Mouse (Mus musculus): Measurements from ENCODE around the gene Clybl. TPM values are rescaled to one million over a fixed set of nuclear protein-coding genes. Genes with fewer than 3 reads are reported as not detected.

The Clybl gene
- polyA plus RNA-seq, 1 experiment = 29.0 TPM

DNA sequence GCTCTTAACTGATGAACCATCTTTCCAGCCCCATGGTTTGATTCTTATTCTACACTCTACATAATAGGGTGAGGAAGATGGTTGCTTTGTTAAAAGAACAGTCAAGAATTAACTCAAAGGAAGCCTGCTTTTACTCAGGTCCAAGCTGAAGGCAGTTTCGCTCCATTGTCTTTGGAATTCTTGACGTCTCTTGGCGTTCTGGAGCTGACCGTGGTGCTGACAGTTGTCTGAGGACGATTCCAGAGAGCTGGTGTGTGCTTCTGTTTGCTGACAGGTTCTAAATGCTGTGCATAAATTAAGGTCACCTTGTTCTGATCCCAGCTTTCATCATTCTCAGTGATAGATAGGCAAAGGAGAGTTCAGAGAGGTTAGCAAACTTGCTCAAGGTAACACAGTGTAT lies 140.6 kb downstream of the Clybl start:
- no peaks in the 10 kb centered on the region for H3K4me1 ChIP-seq (ENCODE audit: control insufficient read depth, insufficient read depth, low read length)
- H3K27ac ChIP-seq (ENCODE audit: insufficient read depth, low read length) = no peak overlapping the region
- no peak overlapping the region for H3K4me3 ChIP-seq (ENCODE audit: insufficient read depth, low read length)
- TF ChIP-seq CTCF (IDR thresholded peaks at IDR 0.05; ENCODE audit: extremely low read depth, insufficient read depth, low read length) = no peak
- no peak for TF ChIP-seq POLR2A (IDR thresholded peaks at IDR 0.05; ENCODE audit: extremely low read depth, insufficient read depth, low read length)

DNA sequence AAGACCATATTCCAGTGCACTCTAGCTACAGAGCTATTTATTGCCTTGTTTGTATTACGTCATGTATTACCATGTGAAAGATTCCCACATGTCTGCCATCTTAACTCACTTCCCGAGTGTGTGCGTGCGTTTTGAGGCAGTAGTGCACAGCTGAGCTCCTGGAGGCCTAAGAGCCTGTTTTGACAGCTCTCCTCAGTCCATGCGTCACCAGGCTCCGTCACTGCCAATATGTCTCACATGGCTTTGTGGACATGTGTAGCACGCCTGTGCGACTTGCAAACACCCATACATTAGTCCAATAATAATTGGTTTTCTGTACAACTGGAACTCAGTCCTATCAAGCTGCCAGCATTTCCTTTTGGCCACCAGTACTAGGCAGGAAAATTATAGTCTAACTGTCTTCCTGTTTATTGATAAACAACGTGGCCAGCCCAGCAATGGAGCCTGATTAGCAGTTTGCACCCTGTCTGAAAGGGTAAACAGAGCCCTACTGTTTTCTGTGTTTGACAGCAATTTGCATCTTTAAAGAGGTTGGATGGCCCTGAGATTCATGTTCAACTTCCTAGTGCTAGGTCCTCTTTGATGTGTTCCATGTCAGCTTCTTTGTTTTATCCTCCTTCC lies 142.4 kb downstream of the Clybl start:
- Histone ChIP-seq H3K4me3 (ENCODE audit: insufficient read depth, low read length) (no peak overlapping the region), H3K4me1 (ENCODE audit: control insufficient read depth, insufficient read depth, low read length) (no peaks in the 10 kb centered on the region), H3K27ac (ENCODE audit: insufficient read depth, low read length) (no peak overlapping the region)
- TF ChIP-seq POLR2A (IDR thresholded peaks at IDR 0.05; ENCODE audit: extremely low read depth, insufficient read depth, low read length) (no peak), CTCF (IDR thresholded peaks at IDR 0.05; ENCODE audit: extremely low read depth, insufficient read depth, low read length) (no peak)

DNA sequence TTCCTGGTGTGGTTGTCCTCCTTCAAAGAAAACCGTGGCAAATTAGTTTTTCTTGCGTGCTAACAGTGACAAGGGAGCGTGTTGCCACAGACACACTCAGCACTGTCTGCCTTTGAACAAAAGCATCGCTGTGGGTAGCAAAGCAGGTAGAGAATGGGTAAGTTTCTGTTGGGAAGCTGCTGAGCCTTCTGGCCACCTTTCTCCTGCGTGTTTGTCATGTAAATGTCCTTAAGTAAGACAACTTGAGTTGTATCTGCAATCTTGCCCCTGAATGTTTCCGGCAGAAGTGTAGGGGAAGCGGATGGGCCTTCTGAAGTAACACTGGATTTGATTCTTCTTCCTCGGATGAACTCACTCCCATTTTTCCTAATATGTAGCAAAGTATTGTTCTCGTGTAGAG lies 148.6 kb downstream of the Clybl start:
- TF ChIP-seq POLR2A (IDR thresholded peaks at IDR 0.05; ENCODE audit: extremely low read depth, insufficient read depth, low read length) = no peak
- H3K27ac ChIP-seq (ENCODE audit: insufficient read depth, low read length) = no peak overlapping the region
- no peak overlapping the region for H3K4me3 ChIP-seq (ENCODE audit: insufficient read depth, low read length)

DNA sequence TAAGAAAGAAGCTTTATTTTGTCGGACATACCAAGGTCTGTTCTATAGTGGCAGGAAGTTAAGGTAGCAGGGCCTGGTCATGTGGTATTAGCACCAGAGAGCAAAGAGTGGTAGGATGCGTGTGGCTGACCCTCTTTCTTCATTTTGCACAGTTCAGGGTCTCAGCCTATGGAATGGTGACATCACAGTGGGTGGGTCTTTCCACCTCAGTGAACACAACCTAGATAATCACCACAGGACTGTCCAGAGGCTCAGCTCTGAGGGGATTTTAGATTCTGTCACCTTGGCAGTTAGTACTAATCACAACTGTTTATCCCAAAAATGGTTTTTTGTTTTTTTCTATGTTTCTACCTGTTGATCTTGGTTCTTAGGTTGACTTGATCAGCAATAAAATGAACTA lies 149.2 kb downstream of the Clybl start:
- Histone ChIP-seq H3K4me3 (ENCODE audit: insufficient read depth, low read length) (no peak overlapping the region), H3K27ac (ENCODE audit: insufficient read depth, low read length) (no peak overlapping the region), H3K4me1 (ENCODE audit: control insufficient read depth, insufficient read depth, low read length) (no peaks in the 10 kb centered on the region)
- TF ChIP-seq POLR2A (IDR thresholded peaks at IDR 0.05; ENCODE audit: extremely low read depth, insufficient read depth, low read length) (no peak), CTCF (IDR thresholded peaks at IDR 0.05; ENCODE audit: extremely low read depth, insufficient read depth, low read length) (no peak)

More for the DNA sequence above, 148.6 kb downstream of the Clybl start:
- H3K4me1 ChIP-seq (ENCODE audit: control insufficient read depth, insufficient read depth, low read length) = no peaks in the 10 kb centered on the region

DNA sequence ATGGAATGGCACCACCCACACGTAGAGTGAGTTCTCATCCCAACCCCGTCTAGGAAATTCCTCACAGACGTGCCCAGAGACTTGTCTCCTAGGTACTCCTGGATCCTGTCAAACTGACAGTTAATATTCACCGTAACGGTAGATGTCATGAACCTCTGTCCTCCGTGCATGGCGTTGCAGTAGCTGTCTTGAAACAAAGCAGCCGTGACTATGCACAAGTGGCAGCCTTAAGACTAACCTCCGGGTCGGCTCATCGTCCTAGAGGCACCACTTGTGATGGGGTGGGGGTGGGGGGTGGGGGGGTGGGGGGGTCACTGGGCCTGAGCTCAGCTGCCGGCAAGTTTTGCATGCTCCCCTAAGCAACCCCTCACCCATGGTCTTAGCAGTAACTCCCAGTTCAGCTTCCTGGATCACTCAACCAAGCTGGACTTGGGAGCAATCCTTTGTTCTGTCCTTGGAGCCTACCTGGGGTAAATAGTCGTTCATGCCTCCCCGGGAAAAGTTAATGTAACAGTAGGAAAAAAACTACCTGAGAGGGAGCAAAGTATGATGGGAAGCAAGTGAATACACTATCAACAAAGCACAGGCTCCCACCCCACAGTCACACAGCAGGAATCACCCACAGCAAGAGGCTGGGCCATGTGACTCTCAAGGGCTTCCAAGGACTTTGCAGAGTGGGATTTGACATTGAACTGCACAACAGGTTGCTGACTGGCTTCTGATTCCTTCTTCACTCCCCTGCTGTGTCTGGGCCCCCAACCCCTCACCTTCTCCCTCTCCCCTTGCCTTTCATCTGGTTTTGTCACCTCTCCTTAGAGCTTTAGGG lies 150.3 kb downstream of the Clybl start:
- Histone ChIP-seq H3K4me1 (ENCODE audit: control insufficient read depth, insufficient read depth, low read length) (no peaks in the 10 kb centered on the region), H3K27ac (ENCODE audit: insufficient read depth, low read length) (no peak overlapping the region), H3K4me3 (ENCODE audit: insufficient read depth, low read length) (no peak overlapping the region)
- TF ChIP-seq POLR2A (IDR thresholded peaks at IDR 0.05; ENCODE audit: extremely low read depth, insufficient read depth, low read length) (no peak), CTCF (IDR thresholded peaks at IDR 0.05; ENCODE audit: extremely low read depth, insufficient read depth, low read length) (no peak)

DNA sequence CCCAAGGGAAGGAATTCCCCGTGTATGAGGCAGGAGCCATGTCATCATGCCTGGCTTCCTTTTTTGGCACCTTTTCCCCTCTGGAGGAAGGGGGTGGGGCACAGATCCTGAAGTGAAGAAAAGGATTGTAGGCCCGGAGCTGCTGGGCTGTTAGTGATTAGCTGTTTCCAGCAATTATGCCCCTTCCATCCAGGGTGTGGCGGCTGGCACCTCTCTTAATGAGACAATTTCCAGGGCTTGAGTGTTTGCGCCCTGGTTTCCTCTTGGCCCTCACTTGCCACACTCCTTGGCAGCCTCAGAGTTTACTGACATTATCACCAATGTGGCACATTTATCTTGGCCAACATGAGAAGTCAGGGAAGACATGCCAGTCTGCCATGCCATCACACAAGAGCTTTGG lies 155.5 kb downstream of the Clybl start:
- Histone ChIP-seq H3K27ac (ENCODE audit: insufficient read depth, low read length) (no peak overlapping the region), H3K4me1 (ENCODE audit: control insufficient read depth, insufficient read depth, low read length) (no peaks in the 10 kb centered on the region), H3K4me3 (ENCODE audit: insufficient read depth, low read length) (no peak overlapping the region)
- no peak for TF ChIP-seq POLR2A (IDR thresholded peaks at IDR 0.05; ENCODE audit: extremely low read depth, insufficient read depth, low read length)
- TF ChIP-seq CTCF (IDR thresholded peaks at IDR 0.05; ENCODE audit: extremely low read depth, insufficient read depth, low read length) = no peak

DNA sequence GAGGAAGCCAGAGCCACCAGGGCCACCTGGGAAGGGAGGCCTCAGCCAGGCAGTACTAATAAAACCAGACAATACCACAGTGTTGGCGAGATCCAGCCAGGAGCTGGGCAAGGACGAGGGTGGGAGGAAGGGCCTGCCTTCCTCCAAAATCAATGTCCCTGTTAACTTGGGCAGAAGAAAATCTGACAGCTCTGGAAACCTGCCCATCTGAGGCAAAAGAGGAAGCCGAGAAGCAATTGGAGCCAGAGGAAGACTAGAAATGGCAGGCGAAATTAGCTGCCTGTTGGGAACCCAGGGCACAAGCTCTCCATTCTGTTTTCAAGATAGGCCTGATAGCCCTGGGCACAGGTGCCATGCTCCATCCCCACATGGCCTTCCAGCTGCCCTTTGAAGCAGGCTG lies 157.3 kb downstream of the Clybl start:
- no peak overlapping the region for H3K27ac ChIP-seq (ENCODE audit: insufficient read depth, low read length)
- H3K4me3 ChIP-seq (ENCODE audit: insufficient read depth, low read length) = no peak overlapping the region
- TF ChIP-seq CTCF (IDR thresholded peaks at IDR 0.05; ENCODE audit: extremely low read depth, insufficient read depth, low read length) (no peak), POLR2A (IDR thresholded peaks at IDR 0.05; ENCODE audit: extremely low read depth, insufficient read depth, low read length) (no peak)
- H3K4me1 ChIP-seq (ENCODE audit: control insufficient read depth, insufficient read depth, low read length) = no peaks in the 10 kb centered on the region

DNA sequence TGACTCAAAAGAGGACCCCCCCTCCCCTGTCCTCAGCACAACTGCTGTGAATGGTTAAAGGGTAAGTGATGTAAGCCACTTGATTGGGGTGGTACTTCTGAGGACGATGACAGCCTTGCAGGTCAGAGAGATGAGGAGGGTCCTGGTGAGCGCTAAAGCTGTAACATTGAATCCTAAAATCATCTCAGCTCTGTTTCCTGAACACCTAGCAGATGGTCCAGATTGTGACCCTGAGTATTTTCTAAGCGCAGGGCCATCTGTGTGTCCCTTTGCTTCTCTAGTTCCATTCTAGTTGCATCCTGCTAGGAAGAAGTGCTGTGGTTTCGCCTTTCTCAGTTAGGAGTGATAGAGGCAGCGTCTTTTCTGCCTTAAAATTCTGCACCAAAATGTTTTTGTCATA lies 158.6 kb downstream of the Clybl start:
- Histone ChIP-seq H3K4me3 (ENCODE audit: insufficient read depth, low read length) (no peak overlapping the region), H3K27ac (ENCODE audit: insufficient read depth, low read length) (no peak overlapping the region), H3K4me1 (ENCODE audit: control insufficient read depth, insufficient read depth, low read length) (no peaks in the 10 kb centered on the region)
- TF ChIP-seq CTCF (IDR thresholded peaks at IDR 0.05; ENCODE audit: extremely low read depth, insufficient read depth, low read length) (no peak), POLR2A (IDR thresholded peaks at IDR 0.05; ENCODE audit: extremely low read depth, insufficient read depth, low read length) (no peak)

DNA sequence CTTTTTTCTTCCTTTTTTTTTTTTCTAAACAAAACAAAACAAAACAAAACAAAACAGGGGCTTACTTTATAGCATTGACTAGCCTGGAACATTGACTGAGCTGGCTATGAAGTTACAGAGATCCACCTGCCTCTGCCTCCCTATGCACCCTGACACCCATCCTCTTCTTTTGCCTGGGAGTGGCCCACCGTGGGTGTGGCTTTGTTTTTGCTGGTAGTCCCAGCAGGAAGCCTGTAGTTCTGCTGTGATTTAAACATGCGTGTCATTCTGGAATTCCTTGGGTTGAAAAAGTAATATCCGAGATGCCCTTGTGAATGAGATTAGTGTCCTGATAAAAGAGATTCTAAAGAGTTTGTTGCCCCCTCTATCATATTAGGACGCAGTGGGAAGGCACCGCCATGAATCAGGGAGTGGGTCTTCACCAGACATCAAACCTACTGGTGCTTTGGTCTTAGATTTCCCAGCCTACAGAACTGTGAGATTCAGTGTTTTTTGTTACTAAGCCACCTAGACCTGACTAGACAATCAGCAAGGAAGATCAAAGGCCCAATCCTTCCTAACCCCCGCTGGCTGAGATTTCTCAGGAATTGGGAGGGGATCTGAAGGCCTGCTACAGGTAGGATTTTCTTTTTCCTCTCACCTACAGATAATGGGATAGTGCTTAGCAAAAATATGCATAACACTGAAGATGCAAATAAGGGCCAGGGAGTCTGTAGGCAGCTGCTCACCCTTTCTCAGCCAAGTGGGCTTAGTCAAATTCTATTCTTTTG lies 160.3 kb downstream of the Clybl start:
- H3K4me3 ChIP-seq (ENCODE audit: insufficient read depth, low read length) = no peak overlapping the region
- no peaks in the 10 kb centered on the region for H3K4me1 ChIP-seq (ENCODE audit: control insufficient read depth, insufficient read depth, low read length)
- H3K27ac ChIP-seq (ENCODE audit: insufficient read depth, low read length) = no peak overlapping the region
- no peak for TF ChIP-seq CTCF (IDR thresholded peaks at IDR 0.05; ENCODE audit: extremely low read depth, insufficient read depth, low read length)
- no peak for TF ChIP-seq POLR2A (IDR thresholded peaks at IDR 0.05; ENCODE audit: extremely low read depth, insufficient read depth, low read length)

Measured in cortical plate, adult 2 months (tissue).